32 mouse cellular contexts compared by ENCODE assay signal in genomic region chr13:58344505-58344904, GRCm38 (mm10). TPM values are rescaled to one million over a fixed set of nuclear protein-coding genes. Genes with fewer than 3 reads are reported as not detected.
DNase-seq lines count a peak whose midpoint lies in the region; TF ChIP-seq lines count a peak whose summit lies in the region.
"Had no signal": no experiment of that assay in that cellular context is flagged by ENCODE, and none has a peak within 500 bp of the region (broad histone marks: within the 10 kb centered on the region; RNA-seq: fewer than 3 reads in every experiment).

No protein-coding gene starts in this region.

- TF ChIP-seq CTCF in layer of hippocampus, adult 2 months (conservative IDR thresholded peaks at IDR 0.05): no peak

- H3K4me3 ChIP-seq in layer of hippocampus, adult 2 months: peak overlapping the region; percentile 33; the same call in 1 of the 2 replicates
- H3K4me3 ChIP-seq: embryonic facial prominence, embryonic 13.5 days; forebrain, embryonic 10.5 days; forebrain, embryonic 15.5 days; heart, embryonic 10.5 days; hindbrain, embryonic 13.5 days; limb, embryonic 10.5 days; limb, embryonic 15.5 days; liver, embryonic 13.5 days; megakaryocyte, embryonic 14.5 days; midbrain, embryonic 12.5 days; myocyte; neural tube, embryonic 12.5 days had no signal

- intact Hi-C loops in left cerebral cortex, postnatal 25 days (cut with DNase I): no loop called here

- H3K27ac ChIP-seq in layer of hippocampus, adult 2 months: no peak overlapping the region
- H3K27ac ChIP-seq: embryonic facial prominence, embryonic 13.5 days; forebrain, embryonic 10.5 days; forebrain, embryonic 15.5 days; heart, embryonic 10.5 days; hindbrain, embryonic 13.5 days; kidney, postnatal 0 days; limb, embryonic 10.5 days; limb, embryonic 15.5 days; liver, embryonic 13.5 days; midbrain, embryonic 12.5 days; neural tube, embryonic 12.5 days had no signal

- peak in 1 of 2 experiments; percentile 20 for DNase-seq in layer of hippocampus, adult 2 months (ENCODE audit: low spot score in 2 of 2)
- no peak for DNase-seq in layer of hippocampus, postnatal 25 days (ENCODE audit: extremely low spot score in 1 of 2, low spot score in 1 of 2)
- peak; percentile 39 to 71 for DNase-seq in left cerebral cortex, postnatal 25 days (ENCODE audit: low spot score in 2 of 2)
- DNase-seq in left cerebral cortex, adult 11 months (ENCODE audit: low spot score): no peak
- peak; percentile 25 to 29 for DNase-seq in right cerebral cortex, postnatal 10 days (ENCODE audit: low spot score in 2 of 2)
- no peak for DNase-seq in urinary bladder, postnatal 4 days (ENCODE audit: low spot score in 2 of 2)
- DNase-seq: adrenal gland, postnatal 25 days; B cell, adult 2 months; cerebellum, adult 18-20 months; cerebellum, postnatal 10 days; gastrocnemius, postnatal 14 days; heart, postnatal 36 days; kidney, adult 8-10 months; liver, embryonic 13.5 days; lung, adult 18-20 months; lung, postnatal 4 days; thymus, adult 2 months; thymus, postnatal 36 days had no signal

RNA-seq across cellular contexts. Expression of gene Kif27, which starts 14.4 kb away (rescaled TPM):
- 1 to 10 TPM; 3.3 TPM for total RNA-seq in layer of hippocampus, adult 2 months (2021)
- total RNA-seq in layer of hippocampus, postnatal 25 days (2021): 1 to 10 TPM; 3.2 to 3.3 TPM
- total RNA-seq in left cerebral cortex, postnatal 25 days (2021): 1 to 10 TPM; 2.9 to 4.3 TPM
- total RNA-seq: common myeloid progenitor, adult 5-6 weeks; granulocyte monocyte progenitor cell, adult 5-6 weeks had no signal

RNA-seq across cellular contexts. Expression of gene 2210016F16Rik, which starts 40.5 kb away (rescaled TPM):
- total RNA-seq in layer of hippocampus, adult 2 months (2021): 1 to 10 TPM; 6.7 to 7.6 TPM
- total RNA-seq in layer of hippocampus, postnatal 25 days (2021): 1 to 10 TPM; 6.8 to 7.4 TPM
- 1 to 10 TPM; 5.7 to 6.7 TPM for total RNA-seq in left cerebral cortex, postnatal 25 days (2021)

RNA-seq across cellular contexts. Expression of gene Rmi1, which starts 57.5 kb away (rescaled TPM):
- 10 to 100 TPM; 16.8 to 17.9 TPM for total RNA-seq in layer of hippocampus, adult 2 months (2021)
- total RNA-seq in layer of hippocampus, postnatal 25 days (2021): 10 to 100 TPM; 17.1 to 17.9 TPM
- total RNA-seq in left cerebral cortex, postnatal 25 days (2021): 10 to 100 TPM; 13.7 to 15.2 TPM

RNA-seq across cellular contexts. Expression of gene Hnrnpk, which starts 58.6 kb away (rescaled TPM):
- 100 to 1,000 TPM; 660 to 681 TPM for total RNA-seq in layer of hippocampus, adult 2 months (2021)
- 100 to 1,000 TPM; 656 to 660 TPM for total RNA-seq in layer of hippocampus, postnatal 25 days (2021)
- total RNA-seq in left cerebral cortex, postnatal 25 days (2021): 100 to 1,000 TPM; 573 to 639 TPM

Comparison
In these comparisons a context has a peak if more than half of its experiments do, and no peak if none do; other contexts are left out.
1. DNase-seq: peak in left cerebral cortex, postnatal 25 days (2 of 2) and right cerebral cortex, postnatal 10 days (2 of 2); none in layer of hippocampus, postnatal 25 days (0 of 2), left cerebral cortex, adult 11 months (single experiment) and urinary bladder, postnatal 4 days (0 of 2).